Mouse (Mus musculus): ENCODE measurements at regions not wholly inside any gene's neighbourhood (a gene's known extent, or its start where the extent isn't known, plus 50 kb on each side); places are given as distances from the start of the nearest gene placed in this dataset.

GRCm38 (mm10) chr1:154999501-155000131 is 99.8 kb downstream of the Ier5 start:
- CTCF ChIA-PET: no interaction called here

- CTCF ChIA-PET: interaction anchor here (0.5 kb wide), 1 partner anchor 108 kb away, joined by 4 read pairs; no protein-coding TSS in a partner anchor
Measured at GRCm38 (mm10) chr1:154995778-154996390, 103.6 kb downstream of the Ier5 start.

GRCm38 (mm10) chr1:154993927-154994856 is 105.2 kb downstream of the Ier5 start:
- CTCF ChIA-PET: no interaction called here

GRCm38 (mm10) chr1:154983325-154983724 is 99.0 kb upstream of the Cacna1e start:
- CTCF ChIA-PET: no interaction called here

- CTCF ChIA-PET: no interaction called here
Measured at GRCm38 (mm10) chr1:154982836-154983235, 98.5 kb upstream of the Cacna1e start.

GRCm38 (mm10) chr1:154981687-154982086 is 97.4 kb upstream of the Cacna1e start:
- CTCF ChIA-PET: no interaction called here

GRCm38 (mm10) chr1:154975732-154976131 is 91.4 kb upstream of the Cacna1e start:
- CTCF ChIA-PET: no interaction called here

GRCm38 (mm10) chr1:154961271-154961670 is 77.0 kb upstream of the Cacna1e start:
- CTCF ChIA-PET: no interaction called here

GRCm38 (mm10) chr1:154956625-154957031 is 72.3 kb upstream of the Cacna1e start:
- CTCF ChIA-PET: interaction anchor here (0.5 kb wide), 1 partner anchor 67 kb away, joined by 6 read pairs; no protein-coding TSS in a partner anchor

- CTCF ChIA-PET: no interaction called here
Measured at GRCm38 (mm10) chr1:154952679-154953078, 68.4 kb upstream of the Cacna1e start.
